Mouse (Mus musculus): Measurements from ENCODE around the gene Lamtor3. TPM values are rescaled to one million over a fixed set of nuclear protein-coding genes. Genes with fewer than 3 reads are reported as not detected.
"Not testable (repeated sequence)": the region's sequence is repeated elsewhere in the genome, so short reads cannot be mapped to it uniquely, and the experiment has no call there.

The Lamtor3 gene
- polyA plus RNA-seq, 1 experiment from 2014 or later, result 87.3 TPM

- no peak for DNase-seq (ENCODE audit: low spot score)
Measured at GRCm38 (mm10) chr3:137954256-137954916, 36.1 kb downstream of the Lamtor3 start.

GRCm38 (mm10) chr3:137955560-137956081, 37.3 kb downstream of the Lamtor3 start:
- Histone ChIP-seq H3K27me3 (ENCODE audit: low read depth, poor library complexity, severe bottlenecking) (no peaks in the 10 kb centered on the region), H3K36me3 (no peaks in the 10 kb centered on the region), H3K4me3 (peak overlapping the region; percentile 34), H3K9me3 (replicated peaks) (no peaks in the 10 kb centered on the region), H3K27ac (peak overlapping the region; percentile 19; the same call in 1 of the 2 replicates), H3K4me1 (peaks cover 39% of the 10 kb centered on the region)
- 26% methylated on average over 16 of the region's 16 CpGs for WGBS
- DNase-seq (ENCODE audit: low spot score), result no peak

More at GRCm38 (mm10) chr3:137954256-137954916, 36.1 kb downstream of the Lamtor3 start:
- no peaks in the 10 kb centered on the region for H3K27me3 ChIP-seq (ENCODE audit: low read depth, poor library complexity, severe bottlenecking)
- H3K36me3 ChIP-seq, result no peaks in the 10 kb centered on the region
- no peak overlapping the region for H3K4me3 ChIP-seq
- no peak overlapping the region for H3K27ac ChIP-seq
- no peaks in the 10 kb centered on the region for H3K9me3 ChIP-seq (replicated peaks)
- H3K4me1 ChIP-seq, result peaks cover 39% of the 10 kb centered on the region
- WGBS, result 63% methylated on average over 23 of the region's 23 CpGs

DNA sequence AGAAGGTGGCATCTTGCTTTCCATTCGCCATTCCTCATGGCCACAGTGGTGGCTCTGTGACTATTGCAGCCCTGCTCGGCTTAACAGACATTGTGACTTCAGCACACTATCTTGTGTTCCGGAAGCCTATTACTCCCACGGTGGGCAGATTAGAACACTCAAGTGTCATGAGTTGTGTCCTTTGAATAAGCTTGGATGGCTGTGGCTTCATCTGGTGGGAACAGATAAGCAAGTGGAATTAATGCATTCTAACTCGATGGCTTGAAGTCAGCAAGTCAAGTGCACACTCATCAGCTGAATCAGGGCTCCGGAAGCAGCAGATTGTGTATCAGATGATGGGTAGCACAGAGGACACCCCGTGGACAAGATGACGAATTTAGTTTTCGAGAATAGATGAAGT, 39.6 kb downstream of the Lamtor3 start:
- Histone ChIP-seq H3K9me3 (replicated peaks) (no peaks in the 10 kb centered on the region), H3K36me3 (no peaks in the 10 kb centered on the region), H3K4me3 (no peak overlapping the region), H3K27ac (no peak overlapping the region), H3K27me3 (ENCODE audit: low read depth, poor library complexity, severe bottlenecking) (no peaks in the 10 kb centered on the region), H3K4me1 (peaks cover 26% of the 10 kb centered on the region)
- 93% methylated on average over 9 of the region's 9 CpGs for WGBS
- no peak for DNase-seq (ENCODE audit: low spot score)

GRCm38 (mm10) chr3:137958352-137958751, 40.0 kb downstream of the Lamtor3 start:
- Histone ChIP-seq H3K4me1 (peaks cover 21% of the 10 kb centered on the region), H3K9me3 (replicated peaks) (no peaks in the 10 kb centered on the region), H3K4me3 (no peak overlapping the region), H3K36me3 (no peaks in the 10 kb centered on the region), H3K27me3 (ENCODE audit: low read depth, poor library complexity, severe bottlenecking) (no peaks in the 10 kb centered on the region), H3K27ac (no peak overlapping the region)
- DNase-seq (ENCODE audit: low spot score), result no peak
- WGBS, result 96% methylated on average over 4 of the region's 4 CpGs

DNA sequence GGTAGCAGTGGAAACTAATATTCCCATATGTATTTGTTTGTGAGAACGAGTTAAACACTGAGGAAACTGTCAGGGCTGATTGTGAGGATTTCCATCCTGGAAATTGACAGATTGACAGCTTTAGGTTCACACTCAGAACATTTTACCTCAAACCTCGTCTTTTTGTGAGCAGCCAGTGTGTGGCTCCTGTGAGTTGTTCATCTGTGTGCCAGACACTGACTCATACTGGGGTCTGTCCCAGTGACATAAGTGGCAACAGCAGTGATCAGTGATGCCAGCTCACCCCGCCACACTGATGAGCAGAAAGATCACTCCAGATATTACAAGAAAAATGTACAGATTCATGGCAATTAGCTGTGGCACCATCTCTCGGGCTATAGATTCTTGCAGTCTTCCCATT, 41.1 kb downstream of the Lamtor3 start:
- H3K4me1 ChIP-seq, result peaks cover 12% of the 10 kb centered on the region
- DNase-seq (ENCODE audit: low spot score), result no peak
- no peak overlapping the region for H3K27ac ChIP-seq
- no peaks in the 10 kb centered on the region for H3K36me3 ChIP-seq
- 87% methylated on average over 4 of the region's 4 CpGs for WGBS
- H3K4me3 ChIP-seq, result no peak overlapping the region
- no peaks in the 10 kb centered on the region for H3K9me3 ChIP-seq (replicated peaks)
- no peaks in the 10 kb centered on the region for H3K27me3 ChIP-seq (ENCODE audit: low read depth, poor library complexity, severe bottlenecking)

DNA sequence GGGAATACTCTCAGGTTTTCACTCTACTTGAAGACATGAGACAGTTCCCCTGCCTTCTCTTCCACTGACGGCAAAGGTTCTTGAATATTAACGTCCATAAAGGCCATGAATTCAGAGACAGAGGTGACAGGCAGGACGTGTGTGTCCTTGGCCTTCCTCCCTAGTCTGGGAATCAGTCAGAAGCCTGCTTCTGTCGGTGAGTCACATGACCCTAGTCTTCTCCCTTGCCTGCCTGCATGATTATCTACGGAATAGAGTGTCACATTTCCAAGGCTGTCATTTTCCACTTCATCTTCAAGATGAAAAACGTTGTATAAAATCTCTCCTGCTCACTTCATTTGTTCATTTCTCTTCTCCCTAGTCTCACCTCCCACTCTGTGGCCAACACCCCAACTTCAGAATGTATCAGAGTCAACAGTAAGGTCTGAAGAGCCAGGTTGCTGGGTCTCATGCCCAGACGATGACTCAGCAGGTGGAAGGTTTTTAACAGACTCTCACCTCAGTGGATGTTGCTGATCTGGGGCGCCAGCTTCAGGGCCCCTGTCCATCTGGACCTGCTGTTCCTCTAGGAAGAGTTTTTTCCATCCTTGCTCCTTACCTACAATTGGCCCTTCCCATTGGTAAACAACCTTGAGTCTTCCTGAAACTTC, 43.6 kb downstream of the Lamtor3 start:
- no peak for DNase-seq (ENCODE audit: low spot score)
- H3K9me3 ChIP-seq (replicated peaks), result no peaks in the 10 kb centered on the region
- no peak overlapping the region for H3K27ac ChIP-seq
- H3K4me3 ChIP-seq, result no peak overlapping the region
- no peaks in the 10 kb centered on the region for H3K36me3 ChIP-seq
- H3K4me1 ChIP-seq, result no peaks in the 10 kb centered on the region
- no peaks in the 10 kb centered on the region for H3K27me3 ChIP-seq (ENCODE audit: low read depth, poor library complexity, severe bottlenecking)
- 68% methylated on average over 8 of the region's 8 CpGs for WGBS

DNA sequence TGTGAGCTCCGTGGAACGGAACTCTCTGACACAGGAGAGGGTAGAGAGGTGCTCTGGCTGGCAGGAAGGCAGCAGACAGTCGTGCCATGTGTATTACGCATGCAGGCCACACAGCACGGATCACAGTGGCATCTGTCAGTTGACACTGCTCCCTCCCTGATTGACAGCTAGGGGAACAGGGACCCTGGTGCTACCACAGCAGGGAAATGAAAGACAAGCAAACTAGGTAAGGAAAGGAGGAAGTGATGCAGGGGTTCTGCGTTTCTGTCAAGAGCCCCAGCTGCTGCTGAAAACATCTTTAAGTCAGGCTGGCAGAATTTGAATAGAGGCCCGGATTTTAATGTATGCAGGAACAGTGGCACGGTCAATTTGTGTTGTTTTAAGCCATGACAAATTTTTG, 45.2 kb downstream of the Lamtor3 start:
- no peaks in the 10 kb centered on the region for H3K4me1 ChIP-seq
- H3K27me3 ChIP-seq (ENCODE audit: low read depth, poor library complexity, severe bottlenecking), result no peaks in the 10 kb centered on the region
- no peak for DNase-seq (ENCODE audit: low spot score)
- no peaks in the 10 kb centered on the region for H3K9me3 ChIP-seq (replicated peaks)
- WGBS, result 79% methylated on average over 8 of the region's 8 CpGs
- H3K36me3 ChIP-seq, result no peaks in the 10 kb centered on the region
- H3K27ac ChIP-seq, result no peak overlapping the region
- H3K4me3 ChIP-seq, result no peak overlapping the region

- DNase-seq (ENCODE audit: low spot score); H3K27ac ChIP-seq; H3K4me1 ChIP-seq; H3K4me3 ChIP-seq; H3K27me3 ChIP-seq (ENCODE audit: low read depth, poor library complexity, severe bottlenecking); H3K9me3 ChIP-seq (replicated peaks); H3K36me3 ChIP-seq: not testable (repeated sequence)
- WGBS, result 93% methylated on average over 1 of the region's 1 CpGs
Measured at GRCm38 (mm10) chr3:137964014-137964413, 45.7 kb downstream of the Lamtor3 start.

GRCm38 (mm10) chr3:137968105-137968819, 50.0 kb downstream of the Lamtor3 start:
- DNase-seq (ENCODE audit: low spot score), result no peak
- Histone ChIP-seq H3K4me3 (no peak overlapping the region), H3K9me3 (replicated peaks) (no peaks in the 10 kb centered on the region), H3K27ac (no peak overlapping the region), H3K36me3 (no peaks in the 10 kb centered on the region), H3K27me3 (ENCODE audit: low read depth, poor library complexity, severe bottlenecking) (no peaks in the 10 kb centered on the region), H3K4me1 (no peaks in the 10 kb centered on the region)
- WGBS, result 89% methylated on average over 14 of the region's 14 CpGs

- no peaks in the 10 kb centered on the region for H3K4me1 ChIP-seq
- H3K9me3 ChIP-seq (replicated peaks), result no peaks in the 10 kb centered on the region
- no peak overlapping the region for H3K4me3 ChIP-seq
- H3K27me3 ChIP-seq (ENCODE audit: low read depth, poor library complexity, severe bottlenecking), result no peaks in the 10 kb centered on the region
- DNase-seq (ENCODE audit: low spot score), result no peak
- H3K36me3 ChIP-seq, result no peaks in the 10 kb centered on the region
- 94% methylated on average over 9 of the region's 9 CpGs for WGBS
- H3K27ac ChIP-seq, result no peak overlapping the region
Measured at GRCm38 (mm10) chr3:137968820-137969486, 50.6 kb downstream of the Lamtor3 start.

DNA sequence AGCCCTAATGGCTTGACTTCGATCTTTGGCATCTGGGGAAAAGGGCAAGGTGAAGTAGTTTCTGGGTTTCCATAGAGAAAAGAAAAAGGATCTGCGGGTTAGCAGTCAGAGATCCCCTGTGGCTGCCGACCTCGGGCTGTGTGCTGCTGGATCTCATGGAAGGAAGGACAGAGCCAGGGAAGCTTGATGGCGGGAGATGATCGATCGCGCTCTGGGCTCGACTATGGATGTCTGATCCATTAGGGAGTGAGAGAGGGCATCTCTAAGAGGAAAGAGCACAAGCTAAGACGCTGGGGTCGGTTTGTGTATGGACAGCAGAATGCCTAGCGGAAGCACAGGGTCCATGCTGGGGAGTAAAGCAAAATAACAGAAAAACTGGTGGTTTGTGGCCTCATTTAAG, 51.6 kb downstream of the Lamtor3 start:
- Histone ChIP-seq H3K27me3 (ENCODE audit: low read depth, poor library complexity, severe bottlenecking) (no peaks in the 10 kb centered on the region), H3K36me3 (no peaks in the 10 kb centered on the region), H3K27ac (no peak overlapping the region; the same call in 1 of the 2 replicates), H3K4me1 (peaks cover 5% of the 10 kb centered on the region; the same call in 1 of the 2 replicates), H3K4me3 (0 out of 2 replicates have a peak overlapping the region, but pooled peaks have one; percentile 20), H3K9me3 (replicated peaks) (no peaks in the 10 kb centered on the region)
- 47% methylated on average over 12 of the region's 12 CpGs for WGBS
- peak; percentile 63 for DNase-seq (ENCODE audit: low spot score)

- no peak for DNase-seq (ENCODE audit: low spot score)
- peaks cover 10% of the 10 kb centered on the region for H3K4me1 ChIP-seq
- H3K27ac ChIP-seq, result no peak overlapping the region
- H3K9me3 ChIP-seq (replicated peaks), result no peaks in the 10 kb centered on the region
- no peaks in the 10 kb centered on the region for H3K27me3 ChIP-seq (ENCODE audit: low read depth, poor library complexity, severe bottlenecking)
- no peak overlapping the region for H3K4me3 ChIP-seq
- H3K36me3 ChIP-seq, result no peaks in the 10 kb centered on the region
- WGBS, result 88% methylated on average over 5 of the region's 5 CpGs
Measured at GRCm38 (mm10) chr3:137972224-137972623, 53.9 kb downstream of the Lamtor3 start.

Data from limb, embryonic 10.5 days (tissue).